Mouse (Mus musculus): ENCODE data around the gene Sebox. TPM values are rescaled to one million over a fixed set of nuclear protein-coding genes. Genes with fewer than 3 reads are reported as not detected.
"Not testable (repeated sequence)": the region's sequence is repeated elsewhere in the genome, so short reads cannot be mapped to it uniquely, and the experiment has no call there.

The Sebox gene
- polyA plus RNA-seq, 1 experiment from 2014 or later: not detected

DNA sequence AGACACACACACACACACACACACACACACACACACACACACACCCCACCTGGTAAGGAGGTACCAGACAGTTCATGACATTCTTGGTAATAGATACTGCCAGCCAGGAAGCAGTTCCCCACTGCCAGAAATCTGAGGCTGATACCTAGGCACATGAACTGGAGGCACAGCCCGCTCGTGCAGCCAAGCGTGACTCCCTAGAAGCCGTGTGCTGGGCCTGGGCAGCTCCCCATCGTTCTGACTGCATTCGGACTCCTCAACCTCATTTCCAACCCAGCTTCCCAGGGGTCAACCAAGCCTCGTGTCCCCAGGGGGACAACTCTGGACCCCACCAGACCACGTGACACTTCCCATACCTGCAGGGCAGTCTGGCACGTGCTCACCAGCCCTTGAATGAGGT lies 25.5 kb downstream of the Sebox start:
- peaks cover 51% of the 10 kb centered on the region for H3K36me3 ChIP-seq (ENCODE audit: control insufficient read depth, insufficient read depth)
- WGBS: 91% methylated on average over 9 of the region's 9 CpGs
- no peaks in the 10 kb centered on the region for H3K27me3 ChIP-seq (ENCODE audit: control insufficient read depth, insufficient read depth, low read length)
- H3K4me3 ChIP-seq (ENCODE audit: low read length): no peak overlapping the region
- H3K9ac ChIP-seq (ENCODE audit: low read length): no peak overlapping the region
- no peak for ATAC-seq (replicated peaks; ENCODE audit: extremely low read depth, insufficient read depth, low FRiP score)
- no peaks in the 10 kb centered on the region for H3K4me1 ChIP-seq (ENCODE audit: control insufficient read depth, insufficient read depth, low read length)
- no peaks in the 10 kb centered on the region for H3K9me3 ChIP-seq (replicated peaks; ENCODE audit: control insufficient read depth, low read length)
- no peak overlapping the region for H3K27ac ChIP-seq (ENCODE audit: low read length)
- no peak overlapping the region for H3K4me2 ChIP-seq (ENCODE audit: low read depth, low read length)

DNA sequence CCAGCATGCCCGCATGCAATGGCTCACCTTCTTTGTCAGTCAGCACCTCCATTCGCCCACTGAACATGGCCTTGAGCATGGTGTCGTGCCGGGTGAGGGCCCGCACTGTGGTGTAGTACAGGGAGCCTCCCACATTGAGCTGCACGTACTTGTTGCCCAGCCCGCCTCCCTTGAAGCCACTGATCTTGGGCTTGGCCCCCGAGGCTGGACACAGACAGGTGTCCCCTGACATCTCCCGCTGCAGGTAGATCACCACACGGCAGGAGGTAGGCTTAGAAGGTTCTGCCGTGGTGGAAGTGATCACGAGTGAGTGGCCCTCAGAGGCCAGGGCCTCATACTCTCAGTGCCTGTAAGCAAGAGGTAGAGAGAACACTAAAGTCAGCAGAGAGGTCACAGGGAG lies 26.8 kb downstream of the Sebox start:
- no peak for ATAC-seq (replicated peaks; ENCODE audit: extremely low read depth, insufficient read depth, low FRiP score)
- no peaks in the 10 kb centered on the region for H3K9me3 ChIP-seq (replicated peaks; ENCODE audit: control insufficient read depth, low read length)
- no peak overlapping the region for H3K4me3 ChIP-seq (ENCODE audit: low read length)
- peaks cover 6% of the 10 kb centered on the region for H3K4me1 ChIP-seq (ENCODE audit: control insufficient read depth, insufficient read depth, low read length)
- H3K36me3 ChIP-seq (ENCODE audit: control insufficient read depth, insufficient read depth): peaks cover 38% of the 10 kb centered on the region
- H3K27ac ChIP-seq (ENCODE audit: low read length): peak overlapping the region; percentile 82; the same call in 1 of the 2 replicates
- WGBS: 88% methylated on average over 12 of the region's 12 CpGs
- H3K27me3 ChIP-seq (ENCODE audit: control insufficient read depth, insufficient read depth, low read length): no peaks in the 10 kb centered on the region
- H3K9ac ChIP-seq (ENCODE audit: low read length): no peak overlapping the region
- H3K4me2 ChIP-seq (ENCODE audit: low read depth, low read length): peak overlapping the region; percentile 26; the same call in 1 of the 2 replicates

DNA sequence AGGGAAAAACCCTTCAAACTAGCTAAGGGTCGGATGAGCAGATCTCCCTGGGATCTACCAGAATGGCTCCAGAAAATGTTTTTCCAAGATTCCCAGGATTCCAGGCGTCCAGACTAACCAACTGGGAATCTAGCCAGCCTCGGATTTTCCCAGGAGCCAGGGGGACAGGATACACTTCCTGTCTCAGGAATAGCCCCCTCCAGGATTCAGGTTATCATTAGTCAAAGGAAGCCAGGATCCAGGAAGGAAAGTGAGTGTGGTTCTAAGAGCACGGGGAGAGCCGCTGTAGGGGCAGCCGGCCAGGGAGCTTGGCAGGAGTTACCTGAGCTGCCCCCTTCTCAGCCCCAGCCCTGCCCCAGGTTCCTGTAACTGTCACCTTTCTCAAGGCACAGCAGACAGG lies 27.8 kb downstream of the Sebox start:
- ATAC-seq (replicated peaks; ENCODE audit: extremely low read depth, insufficient read depth, low FRiP score): no peak
- H3K27me3 ChIP-seq (ENCODE audit: control insufficient read depth, insufficient read depth, low read length): no peaks in the 10 kb centered on the region
- 41% methylated on average over 6 of the region's 6 CpGs for WGBS
- peaks cover 10% of the 10 kb centered on the region for H3K4me1 ChIP-seq (ENCODE audit: control insufficient read depth, insufficient read depth, low read length)
- no peak overlapping the region for H3K4me3 ChIP-seq (ENCODE audit: low read length)
- H3K36me3 ChIP-seq (ENCODE audit: control insufficient read depth, insufficient read depth): peaks cover 34% of the 10 kb centered on the region
- no peak overlapping the region for H3K9ac ChIP-seq (ENCODE audit: low read length)
- no peak overlapping the region for H3K4me2 ChIP-seq (ENCODE audit: low read depth, low read length)
- no peaks in the 10 kb centered on the region for H3K9me3 ChIP-seq (replicated peaks; ENCODE audit: control insufficient read depth, low read length)
- H3K27ac ChIP-seq (ENCODE audit: low read length): peak overlapping the region; percentile 82

DNA sequence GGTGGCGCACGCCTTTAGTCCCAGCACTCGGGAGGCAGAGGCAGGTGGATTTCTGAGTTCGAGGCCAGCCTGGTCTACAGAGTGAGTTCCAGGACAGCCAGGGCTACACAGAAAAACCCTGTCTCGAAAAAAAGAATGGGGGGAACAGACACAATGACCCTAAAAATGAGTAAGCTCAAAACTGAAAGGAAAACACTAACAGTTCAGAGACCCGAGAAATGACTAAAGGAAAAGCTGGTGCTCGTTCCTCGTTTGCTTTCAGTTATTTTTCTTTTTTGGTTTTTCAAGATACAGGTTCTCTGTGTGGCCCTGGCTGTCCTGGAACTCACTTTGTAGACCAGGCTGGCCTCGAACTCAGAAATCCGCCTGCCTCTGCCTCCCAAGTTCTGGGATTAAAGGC lies 28.3 kb downstream of the Sebox start:
- H3K9me3 ChIP-seq (replicated peaks; ENCODE audit: control insufficient read depth, low read length); H3K4me3 ChIP-seq (ENCODE audit: low read length); ATAC-seq (replicated peaks; ENCODE audit: extremely low read depth, insufficient read depth, low FRiP score); H3K9ac ChIP-seq (ENCODE audit: low read length); H3K4me2 ChIP-seq (ENCODE audit: low read depth, low read length); H3K27me3 ChIP-seq (ENCODE audit: control insufficient read depth, insufficient read depth, low read length); H3K4me1 ChIP-seq (ENCODE audit: control insufficient read depth, insufficient read depth, low read length): not testable (repeated sequence)
- 76% methylated on average over 10 of the region's 10 CpGs for WGBS
- Histone ChIP-seq H3K27ac (ENCODE audit: low read length) (peak overlapping the region; percentile 82), H3K36me3 (ENCODE audit: control insufficient read depth, insufficient read depth) (peaks cover 32% of the 10 kb centered on the region)

DNA sequence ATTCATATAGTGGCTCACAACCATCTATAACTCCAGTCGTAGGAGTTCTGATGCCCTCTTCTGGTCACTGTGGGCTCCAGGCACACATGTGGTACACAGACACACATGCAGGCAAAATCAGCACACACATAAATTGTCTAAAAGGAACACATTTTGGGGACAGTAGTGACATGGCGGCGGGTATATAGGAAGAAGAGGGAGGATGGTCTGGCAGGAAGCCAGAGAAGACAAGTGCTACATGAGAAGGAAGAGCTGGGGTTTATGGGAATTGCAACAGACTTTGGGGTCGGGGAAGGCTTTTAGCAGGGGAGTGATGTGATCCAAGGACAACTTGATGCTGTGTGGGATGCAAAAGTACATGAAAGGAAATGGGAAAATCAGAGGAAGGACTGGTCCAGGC lies 31.3 kb downstream of the Sebox start:
- ATAC-seq (replicated peaks; ENCODE audit: extremely low read depth, insufficient read depth, low FRiP score): no peak

DNA sequence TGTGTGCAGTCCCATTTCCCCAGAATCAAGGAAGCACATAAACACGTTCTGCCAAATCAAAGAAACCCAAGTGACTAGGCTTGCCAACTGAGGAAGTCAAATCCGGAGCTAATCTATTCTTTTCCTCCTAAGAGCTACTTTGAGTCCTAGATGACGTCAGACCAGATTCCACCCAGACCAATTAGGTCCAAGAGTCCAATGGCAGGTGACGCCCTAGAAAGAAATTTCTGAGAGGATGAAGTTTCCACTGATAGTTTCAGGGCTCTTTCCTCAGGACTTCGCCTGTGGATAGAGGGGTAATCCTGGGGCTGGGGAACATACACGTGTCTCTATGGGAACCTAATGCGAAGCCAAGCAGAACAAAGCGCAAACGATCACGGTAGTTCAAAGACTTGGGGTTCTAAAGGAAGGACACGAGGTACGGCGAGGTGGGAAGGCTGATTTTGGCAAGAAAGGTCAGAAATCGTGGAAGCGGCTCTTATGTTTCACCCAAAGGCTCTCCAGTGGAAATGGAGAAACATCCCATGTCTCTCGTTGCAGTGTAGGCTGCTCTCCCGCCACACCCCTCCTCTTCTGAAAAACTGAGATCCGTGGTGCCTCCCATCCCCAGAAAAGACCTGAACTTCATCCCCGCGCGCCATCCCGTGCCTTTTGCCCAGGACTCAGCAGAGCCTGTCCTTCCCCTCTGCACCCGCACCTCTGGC lies 32.3 kb downstream of the Sebox start:
- Histone ChIP-seq H3K4me1 (ENCODE audit: control insufficient read depth, insufficient read depth, low read length) (peaks cover 20% of the 10 kb centered on the region), H3K9me3 (replicated peaks; ENCODE audit: control insufficient read depth, low read length) (no peaks in the 10 kb centered on the region), H3K4me3 (ENCODE audit: low read length) (peak overlapping the region; percentile 80), H3K4me2 (ENCODE audit: low read depth, low read length) (peak overlapping the region; percentile 82), H3K27me3 (ENCODE audit: control insufficient read depth, insufficient read depth, low read length) (no peaks in the 10 kb centered on the region), H3K27ac (ENCODE audit: low read length) (peak overlapping the region; percentile 94), H3K36me3 (ENCODE audit: control insufficient read depth, insufficient read depth) (peaks cover 20% of the 10 kb centered on the region), H3K9ac (ENCODE audit: low read length) (peak overlapping the region; percentile 85)
- WGBS: 1% methylated on average over 23 of the region's 23 CpGs
- peak; percentile 3; the same call in 1 of the 2 replicates for ATAC-seq (replicated peaks; ENCODE audit: extremely low read depth, insufficient read depth, low FRiP score)

More for the DNA sequence above, 31.3 kb downstream of the Sebox start:
- H3K4me3 ChIP-seq (ENCODE audit: low read length): peak overlapping the region; percentile 80
- peak overlapping the region; percentile 94 for H3K27ac ChIP-seq (ENCODE audit: low read length)
- H3K9me3 ChIP-seq (replicated peaks; ENCODE audit: control insufficient read depth, low read length): no peaks in the 10 kb centered on the region
- H3K9ac ChIP-seq (ENCODE audit: low read length): no peak overlapping the region
- H3K4me2 ChIP-seq (ENCODE audit: low read depth, low read length): peak overlapping the region; percentile 82
- 77% methylated on average over 4 of the region's 4 CpGs for WGBS
- H3K36me3 ChIP-seq (ENCODE audit: control insufficient read depth, insufficient read depth): peaks cover 16% of the 10 kb centered on the region
- no peaks in the 10 kb centered on the region for H3K27me3 ChIP-seq (ENCODE audit: control insufficient read depth, insufficient read depth, low read length)
- peaks cover 20% of the 10 kb centered on the region for H3K4me1 ChIP-seq (ENCODE audit: control insufficient read depth, insufficient read depth, low read length)

DNA sequence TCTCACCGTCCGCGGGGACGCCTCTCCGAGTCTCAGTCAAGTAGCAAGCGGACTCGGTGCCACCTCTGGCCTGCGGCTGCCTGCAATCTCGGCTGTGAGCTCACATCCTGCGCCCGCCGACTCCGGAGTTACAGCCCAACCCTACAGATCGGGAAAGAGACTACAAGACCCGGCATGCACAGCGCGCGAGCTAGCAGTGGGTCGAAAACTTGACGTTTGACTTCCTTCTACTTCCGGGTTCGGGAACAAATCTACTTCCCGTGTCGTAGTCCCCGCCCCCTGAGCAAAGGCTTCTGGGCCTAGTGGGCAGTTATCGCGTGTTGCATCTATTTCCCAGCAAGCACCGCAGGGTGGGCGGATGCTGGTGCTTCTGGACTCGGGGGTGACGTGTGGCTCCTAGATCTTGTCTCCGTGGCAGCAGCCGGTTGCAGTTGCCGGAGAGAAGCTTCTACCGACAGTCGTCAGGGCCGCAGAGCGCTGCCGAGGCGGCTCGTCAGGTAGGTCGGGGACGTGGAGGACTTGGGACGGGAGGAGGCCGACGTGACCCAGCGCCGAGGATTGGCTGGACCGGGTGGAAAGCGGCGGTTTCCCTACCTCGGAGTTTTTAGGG lies 32.9 kb downstream of the Sebox start, which contains the start of the genes Tnfaip1 and Ift20:
Tnfaip1 (minus strand) TSS at position 253 of the 610 bp plus-strand sequence.
Ift20 (plus strand) TSS at position 282 of the 610 bp plus-strand sequence.
- WGBS: under 1% methylated on average over 52 of the region's 52 CpGs
- peak within 1 kb of the TSS; percentile 88 for H3K9ac ChIP-seq (ENCODE audit: low read length)
- no peaks in the 10 kb centered on the region for H3K27me3 ChIP-seq (ENCODE audit: control insufficient read depth, insufficient read depth, low read length)
- H3K9me3 ChIP-seq (replicated peaks; ENCODE audit: control insufficient read depth, low read length): no peaks in the 10 kb centered on the region
- peak within 1 kb of the TSS; percentile 94 for H3K27ac ChIP-seq (ENCODE audit: low read length)
- H3K4me2 ChIP-seq (ENCODE audit: low read depth, low read length): peak within 1 kb of the TSS; percentile 86
- peak within 1 kb of the TSS; percentile 80 for H3K4me3 ChIP-seq (ENCODE audit: low read length)
- peaks cover 25% of the 10 kb centered on the region for H3K36me3 ChIP-seq (ENCODE audit: control insufficient read depth, insufficient read depth)
- ATAC-seq (replicated peaks; ENCODE audit: extremely low read depth, insufficient read depth, low FRiP score): peak; percentile 98
- peaks cover 20% of the 10 kb centered on the region for H3K4me1 ChIP-seq (ENCODE audit: control insufficient read depth, insufficient read depth, low read length)

DNA sequence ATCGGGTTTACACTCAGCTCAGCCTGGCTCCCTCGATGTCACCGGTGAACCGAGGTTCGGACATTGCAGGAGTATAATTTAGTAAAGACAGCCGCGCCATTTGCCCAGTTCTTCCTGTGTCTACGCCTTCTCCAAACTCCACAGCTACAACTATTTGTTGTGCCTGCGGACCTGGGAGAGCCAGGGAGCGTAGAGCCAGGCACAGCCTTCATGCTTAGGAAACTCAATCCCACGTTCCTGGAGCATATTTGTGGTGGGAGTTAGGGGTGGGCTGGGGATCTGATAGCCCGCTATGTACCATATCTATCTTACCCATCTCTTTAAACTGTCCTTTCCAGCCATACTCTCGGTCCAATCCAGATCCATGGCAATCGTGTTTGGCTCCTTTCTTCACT lies 33.4 kb downstream of the Sebox start:
- no peaks in the 10 kb centered on the region for H3K27me3 ChIP-seq (ENCODE audit: control insufficient read depth, insufficient read depth, low read length)
- H3K9me3 ChIP-seq (replicated peaks; ENCODE audit: control insufficient read depth, low read length): no peaks in the 10 kb centered on the region
- H3K4me2 ChIP-seq (ENCODE audit: low read depth, low read length): peak overlapping the region; percentile 86
- WGBS: under 1% methylated on average over 14 of the region's 14 CpGs
- peak overlapping the region; percentile 80 for H3K4me3 ChIP-seq (ENCODE audit: low read length)
- H3K27ac ChIP-seq (ENCODE audit: low read length): peak overlapping the region; percentile 83
- H3K4me1 ChIP-seq (ENCODE audit: control insufficient read depth, insufficient read depth, low read length): peaks cover 20% of the 10 kb centered on the region
- H3K9ac ChIP-seq (ENCODE audit: low read length): peak overlapping the region; percentile 88
- 0 out of 2 replicates have a peak, but pooled peaks have one; percentile 1 for ATAC-seq (replicated peaks; ENCODE audit: extremely low read depth, insufficient read depth, low FRiP score)
- peaks cover 25% of the 10 kb centered on the region for H3K36me3 ChIP-seq (ENCODE audit: control insufficient read depth, insufficient read depth)

DNA sequence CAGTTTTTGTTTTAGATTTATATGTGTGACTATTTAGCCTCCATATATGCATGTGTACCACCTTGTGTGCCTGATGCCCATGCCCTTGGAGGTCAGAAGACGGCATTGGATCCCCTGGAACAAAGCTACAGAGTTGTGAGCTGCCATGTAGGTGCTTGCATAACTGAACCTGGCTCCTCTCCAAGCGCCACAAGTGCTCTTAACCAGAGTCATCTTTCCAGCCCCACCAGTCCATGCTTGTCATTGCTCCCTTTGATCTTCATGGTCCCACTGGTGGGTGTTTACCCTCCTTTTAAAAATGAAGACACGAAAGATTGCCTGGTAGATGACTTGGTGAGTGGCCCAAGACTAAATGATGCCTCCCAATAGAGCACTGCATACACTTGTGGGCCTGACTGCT lies 37.1 kb downstream of the Sebox start:
- H3K4me1 ChIP-seq (ENCODE audit: control insufficient read depth, insufficient read depth, low read length): peaks cover 10% of the 10 kb centered on the region
- no peak overlapping the region for H3K4me2 ChIP-seq (ENCODE audit: low read depth, low read length)
- ATAC-seq (replicated peaks; ENCODE audit: extremely low read depth, insufficient read depth, low FRiP score): no peak
- H3K27me3 ChIP-seq (ENCODE audit: control insufficient read depth, insufficient read depth, low read length): no peaks in the 10 kb centered on the region
- H3K9ac ChIP-seq (ENCODE audit: low read length): no peak overlapping the region
- H3K36me3 ChIP-seq (ENCODE audit: control insufficient read depth, insufficient read depth): peaks cover 35% of the 10 kb centered on the region
- H3K4me3 ChIP-seq (ENCODE audit: low read length): no peak overlapping the region
- no peak overlapping the region for H3K27ac ChIP-seq (ENCODE audit: low read length)
- no peaks in the 10 kb centered on the region for H3K9me3 ChIP-seq (replicated peaks; ENCODE audit: control insufficient read depth, low read length)
- WGBS: 77% methylated on average over 3 of the region's 3 CpGs
